16 mouse cellular contexts compared by ENCODE assay signal in the genomic region with DNA sequence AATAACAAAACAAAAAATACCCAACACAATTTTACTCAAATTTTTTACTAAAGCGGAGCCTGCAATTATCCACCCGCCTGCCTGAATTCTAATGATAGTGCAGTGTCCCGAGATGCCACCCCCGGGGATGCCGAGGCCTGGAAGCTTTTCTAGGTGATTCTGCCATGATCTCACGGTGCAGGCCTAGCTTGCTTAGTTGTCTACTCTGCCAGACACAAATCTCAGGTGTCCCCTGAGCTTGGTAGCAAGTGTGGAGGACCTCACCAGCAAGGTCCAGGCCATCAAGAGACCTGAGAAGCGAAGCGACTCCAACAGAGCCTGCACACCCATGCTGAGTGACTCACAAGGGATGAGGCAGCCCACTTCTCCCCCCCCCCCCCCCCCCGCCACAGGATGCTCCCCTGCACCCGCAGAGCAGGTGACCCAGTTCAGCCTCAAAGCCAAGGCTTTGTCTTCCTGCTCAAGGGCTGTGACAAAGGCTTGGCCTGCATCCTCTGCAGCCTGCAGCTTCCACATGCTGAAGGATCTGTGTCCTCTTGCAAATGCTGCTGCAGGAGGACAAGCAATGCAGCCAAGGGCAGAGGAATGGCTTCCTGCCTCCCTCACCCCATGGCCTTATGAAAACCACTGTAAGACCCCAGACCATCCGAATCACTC. TPM values are rescaled to one million over a fixed set of nuclear protein-coding genes. Genes with fewer than 3 reads are reported as not detected.
A peak's percentile ranks its signal among the peaks of the same experiment; 100 is the strongest.
DNase-seq lines count a peak whose midpoint lies in the region; ATAC-seq and TF ChIP-seq lines count a peak whose summit lies in the region.
"Had no signal": no experiment of that assay in that cellular context is flagged by ENCODE, and none has a peak within 500 bp of the region (broad histone marks: within the 10 kb centered on the region; RNA-seq: fewer than 3 reads in every experiment).

No protein-coding gene starts in this region.

- no peak overlapping the region for H3K9ac ChIP-seq in lung, postnatal 0 days (replicated peaks; ENCODE audit: low read depth)
- H3K9ac ChIP-seq: forebrain, embryonic 12.5 days; liver, postnatal 0 days had no signal

- H3K4me3 ChIP-seq in olfactory bulb, adult 2 months (ENCODE audit: insufficient read depth, low read depth, low read length), result no peak overlapping the region
- no peak overlapping the region for H3K4me3 ChIP-seq in lung, postnatal 0 days (ENCODE audit: low read depth, low read length)
- no peak overlapping the region for H3K4me3 ChIP-seq in limb, embryonic 10.5 days
- H3K4me3 ChIP-seq: forebrain, embryonic 12.5 days had no signal

- H3K27me3 ChIP-seq in lung, postnatal 0 days (replicated peaks; ENCODE audit: insufficient read depth, low read length), result no peaks in the 10 kb centered on the region
- H3K27me3 ChIP-seq in limb, embryonic 10.5 days (ENCODE audit: low read depth, poor library complexity, severe bottlenecking), result no peaks in the 10 kb centered on the region
- H3K27me3 ChIP-seq: forebrain, embryonic 12.5 days had no signal

- H3K36me3 ChIP-seq in lung, postnatal 0 days (ENCODE audit: insufficient read depth, low read length), result no peaks in the 10 kb centered on the region; the same call in 1 of the 2 replicates
- no peaks in the 10 kb centered on the region for H3K36me3 ChIP-seq in limb, embryonic 10.5 days
- H3K36me3 ChIP-seq: forebrain, embryonic 12.5 days had no signal

- H3K9me3 ChIP-seq in lung, postnatal 0 days (ENCODE audit: low read length), result no peaks in the 10 kb centered on the region
- no peaks in the 10 kb centered on the region for H3K9me3 ChIP-seq in limb, embryonic 10.5 days (replicated peaks)
- H3K9me3 ChIP-seq: forebrain, embryonic 12.5 days had no signal

- H3K4me2 ChIP-seq in lung, postnatal 0 days (replicated peaks; ENCODE audit: low read depth, low read length), result no peak overlapping the region
- H3K4me2 ChIP-seq: forebrain, embryonic 12.5 days; heart, embryonic 11.5 days; midbrain, embryonic 11.5 days had no signal

- TF ChIP-seq POLR2A in olfactory bulb, adult 2 months (IDR thresholded peaks at IDR 0.05; ENCODE audit: insufficient read depth, low read depth, low read length), result no peak

- TF ChIP-seq EP300 in lung, postnatal 0 days (IDR thresholded peaks at IDR 0.05), result no peak

- ATAC-seq in lung, postnatal 0 days, result no peak
- ATAC-seq: hindbrain, postnatal 0 days; liver, postnatal 0 days had no signal

- H3K27ac ChIP-seq in olfactory bulb, adult 2 months (ENCODE audit: insufficient read depth, low read depth, low read length), result peak overlapping the region; percentile 97
- no peak overlapping the region for H3K27ac ChIP-seq in lung, postnatal 0 days (ENCODE audit: low read length)
- no peak overlapping the region for H3K27ac ChIP-seq in limb, embryonic 10.5 days
- H3K27ac ChIP-seq: forebrain, embryonic 12.5 days; hindbrain, postnatal 0 days had no signal

- TF ChIP-seq CTCF in olfactory bulb, adult 2 months (IDR thresholded peaks at IDR 0.05; ENCODE audit: insufficient read depth, low read depth, low read length), result no peak
- TF ChIP-seq CTCF in lung, postnatal 0 days (IDR thresholded peaks at IDR 0.05), result no peak

- 24% methylated on average over 11 of the region's 11 CpGs for WGBS in olfactory bulb, adult 2 months
- 66% methylated on average over 10 of the region's 11 CpGs for WGBS in lung, postnatal 0 days
- 72% methylated on average over 10 of the region's 11 CpGs for WGBS in limb, embryonic 10.5 days

- H3K4me1 ChIP-seq in olfactory bulb, adult 2 months (ENCODE audit: control insufficient read depth, insufficient read depth, low read length), result peaks cover 95% of the 10 kb centered on the region
- H3K4me1 ChIP-seq in lung, postnatal 0 days (ENCODE audit: insufficient read depth, low read depth, low read length), result no peaks in the 10 kb centered on the region
- no peaks in the 10 kb centered on the region for H3K4me1 ChIP-seq in limb, embryonic 10.5 days

- DNase-seq in adrenal gland, postnatal 14 days, result peak; percentile 21
- no peak for DNase-seq in adrenal gland, postnatal 36 days
- peak; percentile 14 for DNase-seq in right cerebral cortex, postnatal 14 days
- DNase-seq in right cerebral cortex, postnatal 36 days (ENCODE audit: low spot score in 2 of 2), result no peak
- DNase-seq in thymus, postnatal 4 days, result peak; percentile 72
- no peak for DNase-seq in lung, postnatal 0 days (ENCODE audit: low spot score)
- no peak for DNase-seq in limb, embryonic 10.5 days (ENCODE audit: low spot score)
- DNase-seq: adrenal gland, postnatal 10 days; kidney, adult 9 months; liver, postnatal 0 days; lung, postnatal 4 days had no signal

RNA-seq across cellular contexts. Expression of a gene that starts 48.5 kb away (rescaled TPM):
- 14.8 and 16.8 TPM in 2 replicates for total RNA-seq in adrenal gland, postnatal 14 days (2021)
- 10 to 100 TPM in 1 of 2 experiments, 1 to 10 TPM in 1; 7.8 to 14.5 TPM for total RNA-seq in adrenal gland, postnatal 36 days (2021)
- polyA plus RNA-seq in olfactory bulb, adult 2 months (2012; ENCODE audit: insufficient read depth, insufficient read length, low replicate concordance, missing spikeins), result 150 and 183 TPM in 2 replicates
- 2.9 TPM in 2 replicates for polyA plus RNA-seq in lung, postnatal 0 days (2015; fragmentation: Nextera tagmentation; extraction: Ambion mirVana)
- 0.35 and 0.68 TPM in 2 replicates for polyA plus RNA-seq in limb, embryonic 10.5 days (2016; fragmentation: Nextera tagmentation; extraction: Ambion mirVana)

Comparison
In these comparisons a context has a peak if more than half of its experiments do, and no peak if none do; other contexts are left out.
1. DNase-seq: peak in adrenal gland, postnatal 14 days (single experiment), right cerebral cortex, postnatal 14 days (single experiment) and thymus, postnatal 4 days (single experiment); none in adrenal gland, postnatal 36 days (0 of 2), right cerebral cortex, postnatal 36 days (0 of 2), lung, postnatal 0 days (single experiment) and limb, embryonic 10.5 days (single experiment).
2. RNA of a gene that starts 48.5 kb away (polyA plus RNA-seq): 150 to 183 TPM in olfactory bulb, adult 2 months; 2.9 TPM in lung, postnatal 0 days and 0.35 to 0.68 TPM in limb, embryonic 10.5 days; every median in the first group is over 10 times any median in the second.